Mouse (Mus musculus) embryonic facial prominence, embryonic 12.5 days (tissue): ENCODE measurements around the gene Ttc26. TPM values are rescaled to one million over a fixed set of nuclear protein-coding genes. Genes with fewer than 3 reads are reported as not detected.
"Not testable (repeated sequence)": the region's sequence is repeated elsewhere in the genome, so short reads cannot be mapped to it uniquely, and the experiment has no call there.

ENCODE experiments used
- ATAC-seq: fragments of 200-750 bp; cut with Nextera tagmentation; 2 replicates; pipeline ENCODE4 v1.8.0; 2017; ENCODE audit not compliant: insufficient number of reproducible peaks, insufficient read depth, low FRiP score, low TSS enrichment
- H3K27ac ChIP-seq: fragments of 300-500 bp; sonication (generic); 2 replicates; pipeline ENCODE4 v1.5.1; 2016; ENCODE audit warnings: mild to moderate bottlenecking
- H3K27me3 ChIP-seq: fragments of 300-500 bp; sonication (generic); 2 replicates; pipeline ENCODE4 v1.6.1; 2016; ENCODE audit warnings: mild to moderate bottlenecking, moderate library complexity
- H3K36me3 ChIP-seq: fragments of 300-500 bp; sonication (generic); 2 replicates; pipeline ENCODE4 v1.6.1; 2016; ENCODE audit warnings: mild to moderate bottlenecking
- H3K4me1 ChIP-seq: fragments of 300-500 bp; sonication (generic); 2 replicates; pipeline ENCODE4 v1.6.1; 2016
- H3K4me2 ChIP-seq: fragments of 300-500 bp; sonication (generic); replicated peaks from 2 replicates; pipeline ENCODE4 v1.6.1; 2016; ENCODE audit warnings: mild to moderate bottlenecking, moderate library complexity
- H3K4me3 ChIP-seq: fragments of 300-500 bp; sonication (generic); 2 replicates; pipeline ENCODE4 v1.5.1; 2016; ENCODE audit warnings: mild to moderate bottlenecking
- H3K9ac ChIP-seq: fragments of 300-500 bp; sonication (generic); 2 replicates; pipeline ENCODE4 v1.6.1; 2016; ENCODE audit warnings: mild to moderate bottlenecking, moderate library complexity
- H3K9me3 ChIP-seq: fragments of 300-500 bp; sonication (generic); 2 replicates; pipeline ENCODE4 v1.6.1; 2016; ENCODE audit warnings: mild to moderate bottlenecking, moderate library complexity
- WGBS: fragments of 180-500 bp; shearing (Covaris S2); methylation state at CpG from one replicate; pipeline ENCODE4 v1.1.7; 2016; 5-methylcytosine and 5-hydroxymethylcytosine counted together
- polyA plus RNA-seq: library from polyadenylated mRNA; unstranded; fragments of >200 nt; fragmentation: Nextera tagmentation; extraction: Ambion mirVana; gene quantifications from 2 replicates; pipeline ENCODE4 v1.2.1, GENCODE M21; 2016

Ttc26 gene
- polyA plus RNA-seq, 1 experiment from 2014 or later, result 12.9 TPM

DNA sequence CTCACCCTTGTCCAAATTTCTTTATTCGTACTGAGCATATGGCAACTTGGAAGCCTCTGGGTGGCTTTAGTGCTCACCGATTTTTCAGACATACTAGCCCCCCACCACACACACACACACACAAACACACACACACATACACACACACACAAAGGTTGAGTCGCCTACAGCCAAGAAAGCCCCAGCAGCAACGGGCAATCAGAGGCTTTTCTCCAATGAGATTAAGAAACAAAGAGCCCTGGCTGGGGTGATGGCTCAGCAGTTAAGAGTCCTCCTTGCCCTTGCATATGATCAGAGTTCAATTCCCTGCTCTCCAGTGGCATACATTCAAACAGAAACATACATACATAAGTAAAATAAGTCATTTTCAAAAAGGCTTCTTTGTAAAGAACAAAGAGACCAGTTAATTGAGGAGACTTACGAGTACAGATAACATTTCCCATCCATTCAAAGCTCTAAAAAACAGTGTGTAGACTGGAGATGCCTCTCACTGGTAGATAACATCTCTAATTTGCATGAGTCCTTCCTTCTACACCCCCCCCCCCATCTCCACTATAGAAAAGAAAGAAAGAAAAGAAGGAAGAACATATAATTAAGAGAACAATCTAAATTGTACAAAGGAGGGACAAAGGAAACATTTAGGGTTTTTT lies 23.5 kb upstream of the Ttc26 start:
- Histone ChIP-seq H3K27me3 (peaks cover 42% of the 10 kb centered on the region), H3K27ac (no peak overlapping the region), H3K36me3 (no peaks in the 10 kb centered on the region), H3K4me1 (0 out of 2 replicates have a peak, but pooled peaks cover 3% of the 10 kb centered on the region), H3K9me3 (no peaks in the 10 kb centered on the region), H3K4me3 (no peak overlapping the region), H3K9ac (no peak overlapping the region), H3K4me2 (no peak overlapping the region)
- ATAC-seq, result no peak
- 39% methylated on average over 5 of the region's 5 CpGs for WGBS

DNA sequence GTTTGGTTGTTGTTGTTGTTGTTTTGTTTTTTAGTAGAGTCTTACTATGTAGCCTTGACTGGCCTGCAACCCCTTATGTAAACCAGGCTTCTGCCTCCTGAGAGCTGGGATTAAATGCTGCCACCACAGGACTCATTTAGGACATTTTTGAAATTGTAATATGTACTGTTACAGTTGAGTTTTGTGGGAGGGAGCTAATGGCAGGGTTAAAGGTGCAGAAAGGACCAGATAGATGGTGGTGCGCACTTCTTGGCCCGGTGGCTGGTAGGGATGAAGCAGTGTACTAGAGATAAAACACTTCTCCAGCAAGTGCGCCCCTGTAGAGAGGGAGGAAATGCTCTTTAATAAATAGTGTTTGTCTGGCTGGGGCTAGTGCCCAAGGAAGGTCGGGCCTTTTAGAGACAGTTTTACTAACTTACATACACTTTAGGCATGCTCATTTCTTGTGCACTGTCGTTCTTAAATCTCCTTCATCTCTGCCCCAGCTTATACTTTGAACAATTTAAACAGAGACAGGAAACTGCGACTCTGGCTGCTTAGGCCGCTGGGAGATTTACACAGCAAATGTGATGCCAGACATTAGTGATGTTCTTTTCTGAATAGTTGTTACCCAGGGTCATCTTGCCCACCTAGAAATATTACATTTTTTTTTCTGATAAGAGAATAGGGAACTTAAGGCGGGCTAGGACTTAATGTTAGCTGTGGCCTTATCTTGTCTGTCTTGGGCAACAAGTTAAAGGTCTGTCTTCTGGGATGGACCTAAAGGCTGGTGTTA lies 22.8 kb upstream of the Ttc26 start:
- WGBS, result 67% methylated on average over 8 of the region's 8 CpGs
- Histone ChIP-seq H3K27me3 (peaks cover 35% of the 10 kb centered on the region), H3K27ac (no peak overlapping the region), H3K36me3 (no peaks in the 10 kb centered on the region), H3K9ac (no peak overlapping the region), H3K4me1 (0 out of 2 replicates have a peak, but pooled peaks cover 3% of the 10 kb centered on the region), H3K4me2 (no peak overlapping the region), H3K9me3 (no peaks in the 10 kb centered on the region), H3K4me3 (no peak overlapping the region)
- no peak for ATAC-seq

DNA sequence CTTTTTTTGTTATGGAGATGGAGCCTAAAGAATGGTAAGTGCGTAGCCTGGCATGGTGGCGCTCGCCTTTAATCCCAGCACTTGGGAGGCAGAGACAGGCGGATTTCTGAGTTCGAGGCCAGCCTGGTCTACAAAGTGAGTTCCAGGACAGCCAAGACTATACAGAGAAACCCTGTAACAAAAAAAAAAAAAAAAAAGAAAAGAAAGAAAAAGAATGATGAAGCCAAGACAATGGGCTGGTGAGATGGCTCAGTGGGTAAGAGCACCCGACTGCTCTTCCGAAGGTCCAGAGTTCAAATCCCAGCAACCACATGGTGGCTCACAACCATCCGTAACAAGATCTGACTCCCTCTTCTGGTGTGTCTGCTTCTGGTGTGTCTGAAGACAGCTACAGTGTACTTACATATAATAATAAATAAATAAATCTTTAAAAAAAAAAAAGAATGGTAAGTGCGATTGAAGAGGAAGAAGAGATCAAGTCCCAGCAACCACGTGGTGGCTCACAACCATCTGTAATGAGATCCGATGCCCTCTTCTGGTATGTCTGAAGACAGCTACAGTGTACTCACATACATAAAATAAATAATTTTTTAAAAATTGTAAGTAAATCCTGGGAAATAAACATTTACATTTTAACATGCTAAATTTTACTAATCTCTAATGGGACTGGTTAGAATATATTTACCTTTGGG lies 22.1 kb upstream of the Ttc26 start:
- peaks cover 27% of the 10 kb centered on the region for H3K27me3 ChIP-seq
- not testable (repeated sequence) for H3K9me3 ChIP-seq, H3K4me3 ChIP-seq, ATAC-seq, H3K4me2 ChIP-seq, H3K9ac ChIP-seq, H3K4me1 ChIP-seq, H3K27ac ChIP-seq, H3K36me3 ChIP-seq
- WGBS, result 86% methylated on average over 11 of the region's 11 CpGs

DNA sequence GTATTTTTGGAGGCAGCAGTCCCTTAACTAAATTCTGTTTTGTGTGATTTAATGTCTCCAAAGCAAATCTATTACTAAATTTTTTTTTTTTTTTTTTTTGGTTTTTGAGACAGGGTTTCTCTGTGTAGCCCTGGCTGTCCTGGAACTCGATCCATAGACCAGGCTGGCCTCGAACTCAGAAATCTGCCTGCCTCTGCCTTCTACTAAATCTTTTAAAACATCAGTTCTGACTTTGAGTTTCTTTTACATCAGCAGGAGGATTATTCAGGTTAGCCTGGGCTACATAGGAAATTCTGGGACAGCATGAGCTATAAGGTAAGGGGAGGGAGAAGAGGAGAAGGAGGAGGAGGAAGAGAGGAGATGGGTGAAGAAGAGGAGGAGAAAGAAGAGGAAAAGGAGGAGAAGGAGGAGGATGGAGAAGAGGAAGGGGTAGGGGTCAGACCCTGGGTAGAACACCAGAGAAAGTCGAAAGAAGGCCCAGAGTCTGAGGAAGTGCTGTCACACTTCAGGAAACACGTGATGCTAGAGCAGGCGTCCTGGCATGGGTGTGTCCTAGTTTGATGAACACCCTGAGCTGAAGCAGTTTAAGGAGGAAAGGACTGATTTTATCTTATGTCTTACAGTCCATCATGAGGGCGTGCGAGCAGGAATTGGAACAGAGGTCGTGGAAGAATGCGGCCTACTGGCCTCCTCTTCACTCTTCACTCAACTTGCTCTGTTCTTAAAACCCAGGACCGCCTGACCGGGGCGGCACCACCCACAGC lies 21.4 kb upstream of the Ttc26 start:
- 88% methylated on average over 12 of the region's 12 CpGs for WGBS
- no peaks in the 10 kb centered on the region for H3K4me1 ChIP-seq
- no peaks in the 10 kb centered on the region for H3K9me3 ChIP-seq
- H3K9ac ChIP-seq, result no peak overlapping the region
- H3K27ac ChIP-seq, result no peak overlapping the region
- no peaks in the 10 kb centered on the region for H3K36me3 ChIP-seq
- H3K27me3 ChIP-seq, result peaks cover 20% of the 10 kb centered on the region
- ATAC-seq, result no peak
- no peak overlapping the region for H3K4me2 ChIP-seq
- H3K4me3 ChIP-seq, result no peak overlapping the region

GRCm38 (mm10) chr6:38361065-38361464 lies 20.2 kb upstream of the Ttc26 start:
- no peak overlapping the region for H3K4me2 ChIP-seq
- no peak overlapping the region for H3K9ac ChIP-seq
- H3K27me3 ChIP-seq, result peaks cover 9% of the 10 kb centered on the region
- ATAC-seq, result no peak
- H3K27ac ChIP-seq, result no peak overlapping the region
- H3K4me3 ChIP-seq, result no peak overlapping the region
- no peaks in the 10 kb centered on the region for H3K4me1 ChIP-seq
- no peaks in the 10 kb centered on the region for H3K36me3 ChIP-seq
- H3K9me3 ChIP-seq, result no peaks in the 10 kb centered on the region
- 84% methylated on average over 4 of the region's 4 CpGs for WGBS

- Histone ChIP-seq H3K36me3 (no peaks in the 10 kb centered on the region), H3K9ac (no peak overlapping the region)
- no peak for ATAC-seq
Measured at GRCm38 (mm10) chr6:38361937-38362336, 19.3 kb upstream of the Ttc26 start.

DNA sequence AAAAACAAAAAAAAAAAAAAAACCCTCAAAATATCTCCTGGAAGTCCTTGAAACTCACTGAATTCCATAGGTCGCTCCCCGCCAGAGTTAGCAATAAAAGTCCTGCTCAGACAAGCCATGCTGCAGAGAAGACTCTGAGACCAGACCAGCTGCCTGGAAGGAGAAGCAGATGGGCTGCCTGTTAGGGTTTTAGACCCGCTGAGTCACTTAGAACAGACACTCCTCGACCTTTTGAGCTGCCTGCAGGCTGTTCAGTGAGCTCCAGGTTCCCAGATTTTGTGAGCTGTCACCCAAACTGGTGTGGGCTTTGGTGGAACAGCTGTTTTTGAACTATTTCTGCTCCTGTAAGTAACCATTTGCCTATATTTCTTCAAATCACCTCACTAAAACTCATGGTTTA lies 17.9 kb upstream of the Ttc26 start:
- no peak overlapping the region for H3K9ac ChIP-seq
- 59% methylated on average over 4 of the region's 4 CpGs for WGBS
- H3K27me3 ChIP-seq, result no peaks in the 10 kb centered on the region
- no peaks in the 10 kb centered on the region for H3K36me3 ChIP-seq
- no peaks in the 10 kb centered on the region for H3K9me3 ChIP-seq
- no peak overlapping the region for H3K4me2 ChIP-seq
- ATAC-seq, result no peak
- H3K4me1 ChIP-seq, result no peaks in the 10 kb centered on the region
- H3K27ac ChIP-seq, result no peak overlapping the region
- no peak overlapping the region for H3K4me3 ChIP-seq

More at GRCm38 (mm10) chr6:38361937-38362336, 19.3 kb upstream of the Ttc26 start:
- Histone ChIP-seq H3K27me3 (peaks cover 8% of the 10 kb centered on the region), H3K4me3 (no peak overlapping the region), H3K9me3 (no peaks in the 10 kb centered on the region), H3K4me1 (no peaks in the 10 kb centered on the region), H3K27ac (no peak overlapping the region), H3K4me2 (no peak overlapping the region)
- WGBS, result 25% methylated on average over 1 of the region's 1 CpGs

DNA sequence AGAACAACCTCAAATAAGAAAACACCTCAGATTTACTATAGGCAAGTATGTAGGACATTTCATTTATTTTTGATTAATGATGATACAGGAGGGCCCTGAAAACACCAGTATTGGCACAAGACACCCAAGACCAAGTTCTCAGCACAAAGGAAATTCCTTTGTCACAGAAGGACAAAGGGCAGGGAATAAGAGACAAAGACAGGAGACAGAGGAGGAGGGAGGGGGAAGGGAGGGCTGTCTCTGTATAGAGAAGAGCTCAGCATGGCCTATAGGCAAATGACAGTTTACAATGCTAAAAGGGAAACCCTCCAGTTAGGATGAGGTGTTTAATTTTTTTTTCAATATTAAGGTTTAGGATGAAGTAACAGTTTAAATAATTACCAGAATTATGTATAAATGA lies 17.1 kb upstream of the Ttc26 start:
- no peak for ATAC-seq
- no peak overlapping the region for H3K4me2 ChIP-seq
- H3K4me1 ChIP-seq, result no peaks in the 10 kb centered on the region
- no peaks in the 10 kb centered on the region for H3K36me3 ChIP-seq
- no peak overlapping the region for H3K27ac ChIP-seq
- no peak overlapping the region for H3K9ac ChIP-seq
- no peaks in the 10 kb centered on the region for H3K27me3 ChIP-seq
- no peaks in the 10 kb centered on the region for H3K9me3 ChIP-seq
- no peak overlapping the region for H3K4me3 ChIP-seq

GRCm38 (mm10) chr6:38369945-38370344 lies 11.3 kb upstream of the Ttc26 start:
- H3K4me1 ChIP-seq, result no peaks in the 10 kb centered on the region
- ATAC-seq, result no peak
- 75% methylated on average over 3 of the region's 3 CpGs for WGBS
- H3K9ac ChIP-seq, result no peak overlapping the region
- H3K9me3 ChIP-seq, result no peaks in the 10 kb centered on the region
- no peak overlapping the region for H3K4me2 ChIP-seq
- H3K36me3 ChIP-seq, result no peaks in the 10 kb centered on the region
- no peaks in the 10 kb centered on the region for H3K27me3 ChIP-seq
- no peak overlapping the region for H3K27ac ChIP-seq
- H3K4me3 ChIP-seq, result no peak overlapping the region

- Histone ChIP-seq H3K9me3 (no peaks in the 10 kb centered on the region), H3K4me2 (no peak overlapping the region), H3K27me3 (no peaks in the 10 kb centered on the region), H3K36me3 (no peaks in the 10 kb centered on the region), H3K9ac (no peak overlapping the region), H3K27ac (no peak overlapping the region), H3K4me3 (no peak overlapping the region), H3K4me1 (no peaks in the 10 kb centered on the region)
- WGBS, result 68% methylated on average over 1 of the region's 1 CpGs
- ATAC-seq, result no peak
Measured at GRCm38 (mm10) chr6:38374271-38374670, 7.0 kb upstream of the Ttc26 start.

DNA sequence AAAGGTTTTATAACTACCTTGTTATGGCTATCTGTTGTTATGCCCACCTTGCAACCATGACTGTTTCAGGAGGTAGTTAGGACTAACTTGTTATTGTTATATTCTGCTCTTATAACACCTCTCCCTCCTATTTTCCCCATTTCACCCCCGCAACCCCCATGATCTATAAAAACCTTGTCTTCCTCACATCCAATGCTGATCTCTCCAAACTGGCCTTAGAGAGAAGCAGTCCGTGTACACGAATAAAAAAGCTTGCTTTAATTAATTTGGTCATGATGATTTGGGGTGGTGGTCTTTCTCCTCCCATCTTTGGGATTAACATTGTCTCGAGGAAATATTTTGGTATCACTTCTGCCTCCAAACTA lies 523 bp upstream of the Ttc26 start:
- Histone ChIP-seq H3K9me3 (no peaks in the 10 kb centered on the region), H3K27ac (no peak overlapping the region), H3K27me3 (no peaks in the 10 kb centered on the region), H3K36me3 (peaks cover 4% of the 10 kb centered on the region), H3K4me3 (peak overlapping the region; percentile 68), H3K9ac (peak overlapping the region; percentile 49), H3K4me1 (no peaks in the 10 kb centered on the region), H3K4me2 (peak overlapping the region; percentile 69)
- WGBS, result 2% methylated on average over 4 of the region's 4 CpGs
- no peak for ATAC-seq
